Mouse (Mus musculus) C2C12 (cell line): ENCODE measurements around the gene Tgm2. TPM values are rescaled to one million over a fixed set of nuclear protein-coding genes. Genes with fewer than 3 reads are reported as not detected.

Experiments used
- H3K27me3 ChIP-seq: one replicate; pipeline ENCODE4 v1.6.1; 2011; ENCODE audit not compliant: control insufficient read depth, insufficient read depth, insufficient read length
- H3K36me3 ChIP-seq: one replicate; pipeline ENCODE4 v1.6.1; 2011; ENCODE audit not compliant: control insufficient read depth, insufficient read depth
- H3K4me3 ChIP-seq: one replicate; pipeline ENCODE4 v1.5.1; 2011; ENCODE audit warnings: mild to moderate bottlenecking, control low read depth; ENCODE audit not compliant: poor library complexity, insufficient read depth, severe bottlenecking
- H3K79me2 ChIP-seq: one replicate; pipeline ENCODE4 v1.6.1; 2011; ENCODE audit not compliant: control insufficient read depth, insufficient read depth
- H3K79me3 ChIP-seq: one replicate; pipeline ENCODE4 v1.6.1; 2011; ENCODE audit warnings: low read depth, control low read depth
- H3ac ChIP-seq: one replicate; pipeline ENCODE3; 2011; ENCODE audit warnings: low read depth; ENCODE audit not compliant: control insufficient read depth, insufficient read length
- CEBPB ChIP-seq: IDR thresholded peaks from one replicate; pipeline ENCODE4 v1.6.1; 2011; ENCODE audit warnings: low read depth, mild to moderate bottlenecking, control low read depth, moderate library complexity
- CTCF ChIP-seq: IDR thresholded peaks from one replicate; pipeline ENCODE4 v1.5.1; 2011; ENCODE audit not compliant: control insufficient read depth, insufficient read depth, insufficient read length
- FOSL1 ChIP-seq: IDR thresholded peaks from one replicate; pipeline ENCODE4 v1.8.0; 2011; ENCODE audit warnings: mild to moderate bottlenecking, low read length; ENCODE audit not compliant: poor library complexity, insufficient read depth, severe bottlenecking
- MAX ChIP-seq: IDR thresholded peaks from one replicate; pipeline ENCODE4 v1.6.1; 2011; ENCODE audit warnings: mild to moderate bottlenecking, control low read depth
- MYOD1 ChIP-seq: IDR thresholded peaks from one replicate; pipeline ENCODE4 v1.6.1; 2011; ENCODE audit warnings: low read depth; ENCODE audit not compliant: control insufficient read depth, insufficient read length
- MYOG ChIP-seq: IDR thresholded peaks from one replicate; pipeline ENCODE4 v1.6.1; 2011; ENCODE audit not compliant: control insufficient read depth, insufficient read length; ENCODE audit errors: extremely low read depth
- USF1 ChIP-seq: IDR thresholded peaks from one replicate; pipeline ENCODE4 v1.6.1; 2011; ENCODE audit warnings: low read depth, mild to moderate bottlenecking, control low read depth, moderate library complexity
- polyA plus RNA-seq: library from polyadenylated mRNA; unstranded; fragments of >200 nt; fragmentation: generic; extraction: Trizol; gene quantifications from one replicate; pipeline ENCODE4 v1.2.1, GENCODE M21; 2012; ENCODE audit warnings: missing spikeins

The Tgm2 gene
- polyA plus RNA-seq, 1 experiment, result 1.1 TPM

DNA sequence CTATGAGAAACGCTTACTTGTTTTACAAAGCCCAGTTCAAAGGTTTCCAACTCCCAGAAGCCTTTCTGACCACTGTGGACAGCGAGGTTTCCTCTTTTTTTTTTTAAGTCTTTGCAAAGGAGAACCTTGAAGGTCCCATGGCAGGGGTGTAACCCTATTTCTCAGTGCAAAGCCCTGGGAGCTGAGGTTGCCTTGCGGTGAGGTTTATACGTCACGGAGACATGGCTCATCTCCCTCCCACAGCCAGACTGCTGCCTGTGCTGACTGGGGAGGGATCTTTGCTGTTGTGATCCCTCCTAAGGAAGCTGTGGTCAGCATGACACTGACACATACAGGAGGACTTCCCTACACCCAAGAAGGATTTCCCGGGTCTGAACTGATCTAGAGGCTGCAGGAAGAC lies 13.2 kb downstream of the Tgm2 start:
- H3K27me3 ChIP-seq, result no peaks in the 10 kb centered on the region

GRCm38 (mm10) chr2:158132320-158132719 lies 13.9 kb downstream of the Tgm2 start:
- no peaks in the 10 kb centered on the region for H3K79me3 ChIP-seq
- no peaks in the 10 kb centered on the region for H3K36me3 ChIP-seq
- H3K79me2 ChIP-seq, result no peaks in the 10 kb centered on the region
- H3ac ChIP-seq, result no peak overlapping the region
- no peak overlapping the region for H3K4me3 ChIP-seq
- TF ChIP-seq CEBPB, result no peak
- TF ChIP-seq FOSL1, result no peak
- no peak for TF ChIP-seq MYOD1
- no peak for TF ChIP-seq CTCF
- no peaks in the 10 kb centered on the region for H3K27me3 ChIP-seq

More for the DNA sequence above, 13.2 kb downstream of the Tgm2 start:
- Histone ChIP-seq H3K36me3 (no peaks in the 10 kb centered on the region), H3K79me2 (no peaks in the 10 kb centered on the region), H3K4me3 (no peak overlapping the region), H3K79me3 (no peaks in the 10 kb centered on the region), H3ac (no peak overlapping the region)
- TF ChIP-seq USF1, result no peak

- H3ac ChIP-seq, result no peak overlapping the region
- H3K79me3 ChIP-seq, result no peaks in the 10 kb centered on the region
- H3K4me3 ChIP-seq, result no peak overlapping the region
- TF ChIP-seq CEBPB (no peak), CTCF (no peak), MYOG (no peak), USF1 (no peak), MYOD1 (no peak), MAX (no peak), FOSL1 (no peak)
- H3K27me3 ChIP-seq, result no peaks in the 10 kb centered on the region
- no peaks in the 10 kb centered on the region for H3K79me2 ChIP-seq
- no peaks in the 10 kb centered on the region for H3K36me3 ChIP-seq
These were observed 14.9 kb downstream of the Tgm2 start for GRCm38 (mm10) chr2:158131197-158131835.

DNA sequence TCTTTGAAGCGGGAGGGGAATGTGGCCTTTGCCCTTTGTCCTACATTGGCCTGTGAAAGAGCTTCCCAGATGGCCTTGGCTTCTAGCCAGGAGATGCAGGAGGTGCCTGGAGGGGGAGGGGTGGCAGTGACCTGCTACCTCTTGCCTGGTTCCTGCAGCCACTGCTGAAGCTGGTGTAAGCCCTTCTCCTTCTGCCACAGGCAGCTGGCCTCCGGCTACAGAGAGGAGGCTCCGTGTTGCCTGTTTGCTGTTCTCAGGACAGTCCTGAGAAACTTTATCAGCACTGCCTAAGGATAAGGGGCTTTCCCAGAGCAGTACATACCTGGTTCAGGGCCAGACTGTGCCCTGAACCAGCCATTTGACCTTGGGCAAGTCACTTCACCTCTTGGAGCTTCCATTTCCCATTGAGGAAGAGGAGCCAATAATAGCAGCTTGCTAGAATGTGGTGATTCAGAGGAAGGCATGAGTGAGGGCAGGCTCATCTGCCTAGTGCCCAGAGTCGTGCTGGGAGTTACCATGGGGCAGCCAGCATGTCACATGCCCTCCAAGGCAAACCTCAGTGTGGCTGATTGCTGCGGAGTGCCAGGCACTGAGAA lies 15.7 kb downstream of the Tgm2 start:
- no peak for TF ChIP-seq CEBPB
- TF ChIP-seq FOSL1, result no peak
- no peak for TF ChIP-seq MYOG
- no peak for TF ChIP-seq USF1
- TF ChIP-seq MYOD1, result no peak
- no peak for TF ChIP-seq CTCF
- TF ChIP-seq MAX, result no peak

DNA sequence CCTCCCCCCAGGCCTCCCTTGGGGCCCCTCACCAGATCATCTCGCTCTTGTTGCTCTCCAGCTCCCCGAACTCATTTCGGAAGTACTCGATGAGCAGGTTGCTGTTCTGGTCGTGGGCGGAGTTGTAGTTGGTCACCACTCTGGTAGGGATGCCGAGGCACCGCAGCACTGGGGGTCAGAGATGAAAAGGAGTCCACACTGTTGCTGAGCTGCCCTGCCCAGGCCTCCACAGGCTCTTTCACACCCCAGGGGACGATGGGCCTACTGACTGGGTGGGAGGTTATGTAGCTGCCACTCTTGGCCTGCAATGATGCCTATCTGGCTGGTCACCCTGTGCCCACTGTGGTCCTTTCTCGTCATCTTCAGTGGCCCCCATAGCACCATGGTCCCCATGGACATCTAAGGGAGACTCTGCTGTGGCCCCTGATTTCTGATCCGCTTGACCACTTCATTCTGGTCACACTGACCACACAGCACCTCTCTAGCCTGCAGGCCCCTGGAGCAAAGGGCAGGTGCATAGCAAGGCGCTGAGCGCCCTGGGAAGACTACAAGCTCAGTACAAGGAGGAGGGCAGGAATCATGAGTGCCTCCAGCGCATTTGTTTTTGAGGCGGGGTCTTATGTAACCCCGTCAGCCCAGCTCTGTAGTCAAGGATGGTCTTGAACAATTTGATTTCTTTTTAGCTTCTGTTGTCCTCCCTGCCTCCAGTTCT lies 16.8 kb downstream of the Tgm2 start:
- Histone ChIP-seq H3ac (no peak overlapping the region), H3K36me3 (no peaks in the 10 kb centered on the region), H3K79me3 (no peaks in the 10 kb centered on the region), H3K27me3 (no peaks in the 10 kb centered on the region), H3K79me2 (no peaks in the 10 kb centered on the region), H3K4me3 (no peak overlapping the region)
- no peak for TF ChIP-seq CEBPB
- no peak for TF ChIP-seq FOSL1
- TF ChIP-seq USF1, result no peak
- no peak for TF ChIP-seq CTCF
- TF ChIP-seq MAX, result no peak
- TF ChIP-seq MYOG, result no peak
- TF ChIP-seq MYOD1, result no peak

More for the DNA sequence above, 15.7 kb downstream of the Tgm2 start:
- Histone ChIP-seq H3ac (no peak overlapping the region), H3K79me2 (no peaks in the 10 kb centered on the region), H3K27me3 (no peaks in the 10 kb centered on the region), H3K36me3 (no peaks in the 10 kb centered on the region), H3K4me3 (no peak overlapping the region), H3K79me3 (no peaks in the 10 kb centered on the region)
